In the genomic region with DNA sequence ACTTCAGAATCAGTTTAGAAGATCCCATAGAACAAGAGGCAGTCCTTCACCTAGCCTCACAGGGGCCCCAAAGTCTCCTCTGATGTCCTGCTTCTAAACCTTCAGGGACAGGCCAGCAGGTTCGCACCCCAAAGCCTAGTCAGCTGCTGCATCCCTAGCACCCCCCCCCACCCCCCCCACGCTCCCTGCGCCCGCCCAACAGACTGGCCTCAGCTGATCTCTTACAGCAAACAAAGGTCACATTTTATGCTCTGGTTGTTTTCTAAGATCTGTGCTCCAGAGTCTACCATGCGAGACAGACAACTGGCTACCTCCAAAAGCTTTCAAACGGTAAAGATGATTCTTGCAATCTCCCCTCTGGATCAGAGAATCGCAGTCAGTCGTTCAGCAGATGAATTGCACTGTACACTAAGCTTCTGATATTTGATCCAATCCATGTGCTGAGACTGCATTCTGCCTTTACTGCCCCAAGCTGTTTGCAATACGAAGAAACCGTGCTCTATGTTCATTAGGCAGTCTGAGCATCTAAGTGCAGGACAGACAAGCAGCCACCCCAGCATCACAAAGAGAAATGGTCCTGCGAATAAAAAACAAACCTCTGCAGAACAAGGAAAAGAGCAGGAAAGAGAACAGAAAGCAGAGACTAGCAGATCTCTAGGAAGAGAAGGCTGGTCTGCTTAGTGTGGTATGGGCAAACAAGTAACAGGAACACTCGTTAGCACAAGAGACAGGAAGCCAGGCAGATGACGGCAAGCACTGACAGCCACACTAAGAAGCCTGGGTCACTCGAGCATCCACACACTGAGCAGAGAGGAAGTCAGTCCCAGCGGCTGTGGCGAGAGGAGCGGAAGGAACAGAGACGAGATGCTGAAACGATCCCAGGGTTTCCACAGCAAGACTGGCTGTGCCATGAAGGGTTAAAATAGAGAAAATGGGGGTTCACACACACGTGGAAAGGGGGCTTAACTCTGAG, we compare ENCODE assay signal across 7 mouse cellular contexts. TPM values are rescaled to one million over a fixed set of nuclear protein-coding genes. Genes with fewer than 3 reads are reported as not detected.
DNase-seq lines count a peak whose midpoint lies in the region; ATAC-seq lines count a peak whose summit lies in the region.

No protein-coding gene starts in this region.

- H3K27ac ChIP-seq in hindbrain, embryonic 16.5 days (ENCODE audit: low read depth, low read length), result no peak overlapping the region

- no peak overlapping the region; the same call in 1 of the 2 replicates for H3K4me2 ChIP-seq in hindbrain, embryonic 16.5 days (ENCODE audit: low read length)

- no peak overlapping the region for H3K4me3 ChIP-seq in hindbrain, embryonic 16.5 days (ENCODE audit: low read length)

- 22% methylated on average over 20 of the region's 20 CpGs for WGBS in hindbrain, embryonic 16.5 days

- no peak overlapping the region for H3K9ac ChIP-seq in hindbrain, embryonic 16.5 days (ENCODE audit: low read depth, low read length)

- H3K4me1 ChIP-seq in hindbrain, embryonic 16.5 days (ENCODE audit: control insufficient read depth, insufficient read depth, low read depth, low read length), result peaks cover 3% of the 10 kb centered on the region; the same call in 1 of the 2 replicates

- DNase-seq in Muller cell, postnatal 12 days (ENCODE audit: inconsistent ontology term), result peak; percentile 56
- peak; percentile 14 for DNase-seq in embryo, embryonic 10.5 days (ENCODE audit: low spot score)
- DNase-seq in cerebellum, adult 18-20 months, result no peak
- no peak for DNase-seq in adrenal gland, postnatal 4 days (ENCODE audit: low spot score in 2 of 2)

- H3K36me3 ChIP-seq in hindbrain, embryonic 16.5 days (ENCODE audit: control insufficient read depth, insufficient read depth, low read length), result peaks cover 9% of the 10 kb centered on the region; the same call in 1 of the 2 replicates

- ATAC-seq in hindbrain, embryonic 16.5 days, result peak; percentile 42; the same call in 1 of the 2 replicates
- ATAC-seq in megakaryocyte progenitor cell, adult 5-6 weeks (replicated peaks; ENCODE audit: poor library complexity), result peak; percentile 95
- ATAC-seq in activated CD4-positive, CD25-positive, alpha-beta regulatory T cell, adult 4 months, result no peak

- no peaks in the 10 kb centered on the region for H3K9me3 ChIP-seq in hindbrain, embryonic 16.5 days (ENCODE audit: control insufficient read depth, low read length)

- no peaks in the 10 kb centered on the region for H3K27me3 ChIP-seq in hindbrain, embryonic 16.5 days (replicated peaks; ENCODE audit: control insufficient read depth, insufficient read depth, low read length)

RNA-seq across cellular contexts. Expression of gene Psat1, which starts 43.3 kb away (rescaled TPM):
- 88.3 and 93.2 TPM in 2 replicates for polyA plus RNA-seq in hindbrain, embryonic 16.5 days (2015; fragmentation: Nextera tagmentation; extraction: Ambion mirVana)
- total RNA-seq in megakaryocyte progenitor cell, adult 5-6 weeks (2015), result 130 and 136 TPM in 2 replicates
- 99.4 and 103 TPM in 2 replicates for total RNA-seq in megakaryocyte progenitor cell, adult 5-6 weeks (2017)
- 10 to 100 TPM; 59.0 to 61.6 TPM for polyA plus RNA-seq in activated CD4-positive, CD25-positive, alpha-beta regulatory T cell, adult 4 months (2017; shearing (Covaris generic))
- 10 to 100 TPM; 63.3 to 69.9 TPM for total RNA-seq in adrenal gland, postnatal 4 days (2021)

Comparison
In these comparisons a context has a peak if more than half of its experiments do, and no peak if none do; other contexts are left out.
1. DNase-seq: peak in Muller cell, postnatal 12 days (single experiment) and embryo, embryonic 10.5 days (single experiment); none in cerebellum, adult 18-20 months (0 of 2) and adrenal gland, postnatal 4 days (0 of 2).